Mouse (Mus musculus): Measurements from ENCODE around the gene Anks1. TPM values are rescaled to one million over a fixed set of nuclear protein-coding genes. Genes with fewer than 3 reads are reported as not detected.

Anks1 gene
- total RNA-seq, 2 experiments from 2014 or later: 8.8 to 23.4 TPM

- DNase-seq: no peak
- no peak overlapping the region for H3K27ac ChIP-seq
- intact Hi-C loops (cut with DNase I): no loop called here
- no peak overlapping the region for H3K4me3 ChIP-seq
- TF ChIP-seq CTCF (IDR thresholded peaks at IDR 0.05): no peak
These were observed 203.2 kb downstream of the Anks1 start for GRCm38 (mm10) chr17:28112266-28112665.

Other genes with a start within 250 kb of the Anks1 start
- not detected for gene Spdef, start 180.4 kb upstream of the Anks1 start, total RNA-seq (2021)
- gene D17Wsu92e, start 88.7 kb upstream of the Anks1 start, total RNA-seq (2021): 100 to 1,000 TPM; 182 to 201 TPM
- gene Snrpc, start 71.2 kb upstream of the Anks1 start, total RNA-seq (2021): 10 to 100 TPM; 68.3 to 71.2 TPM
- 10 to 100 TPM; 25.9 to 26.0 TPM for gene Uhrf1bp1, start 52.9 kb upstream of the Anks1 start, total RNA-seq (2021)
- gene Taf11, start 538 bp downstream of the Anks1 start, total RNA-seq (2021): 10 to 100 TPM; 14.0 to 19.1 TPM
- not detected for gene Tcp11, start 171.3 kb downstream of the Anks1 start, total RNA-seq (2021)
- gene Scube3, start 232.8 kb downstream of the Anks1 start, total RNA-seq (2021): under 1 TPM; 0.17 to 0.20 TPM

Measured in gastrocnemius, adult 2 months (tissue).